Mouse (Mus musculus) lung, embryonic 14.5 days (tissue): ENCODE results near the gene Gpx4. TPM values are rescaled to one million over a fixed set of nuclear protein-coding genes. Genes with fewer than 3 reads are reported as not detected.

ENCODE experiments used
- ATAC-seq: fragments of 200-750 bp; cut with Nextera tagmentation; 2 replicates; pipeline ENCODE4 v1.8.0; 2017; ENCODE audit warnings: mild to moderate bottlenecking, moderate TSS enrichment, moderate library complexity; ENCODE audit not compliant: insufficient read depth
- DNase-seq: peaks from one replicate; pipeline ENCODE4 v3.0.0-alpha.2; 2015
- H3K27ac ChIP-seq: fragments of 300-500 bp; sonication (generic); 2 replicates; pipeline ENCODE4 v1.5.1; 2014; ENCODE audit warnings: low read depth, mild to moderate bottlenecking, moderate library complexity
- H3K27me3 ChIP-seq: fragments of 300-500 bp; sonication (generic); 2 replicates; pipeline ENCODE4 v1.6.1; 2014; ENCODE audit warnings: low read length, control low read depth; ENCODE audit not compliant: insufficient read depth
- H3K36me3 ChIP-seq: fragments of 300-500 bp; sonication (generic); 2 replicates; pipeline ENCODE4 v1.6.1; 2014; ENCODE audit warnings: control low read depth; ENCODE audit not compliant: insufficient read depth
- H3K4me1 ChIP-seq: fragments of 300-500 bp; sonication (generic); 2 replicates; pipeline ENCODE4 v1.6.1; 2014; ENCODE audit warnings: antibody characterized with exemption, control low read depth; ENCODE audit not compliant: insufficient read depth
- H3K4me2 ChIP-seq: fragments of 300-500 bp; sonication (generic); 2 replicates; pipeline ENCODE4 v1.6.1; 2014; ENCODE audit warnings: mild to moderate bottlenecking
- H3K4me3 ChIP-seq: fragments of 300-500 bp; sonication (generic); 2 replicates; pipeline ENCODE4 v1.5.1; 2014; ENCODE audit warnings: low read depth, low read length
- H3K9ac ChIP-seq: fragments of 300-500 bp; sonication (generic); 2 replicates; pipeline ENCODE4 v1.6.1; 2014
- H3K9me3 ChIP-seq: fragments of 300-500 bp; sonication (generic); 2 replicates; pipeline ENCODE4 v1.6.1; 2016; ENCODE audit warnings: low read depth, low read length, control low read depth
- CTCF ChIP-seq: IDR thresholded peaks from 2 replicates; pipeline ENCODE4 v1.5.1; 2016; ENCODE audit warnings: antibody characterized with exemption, low read depth
- WGBS: fragments of 180-500 bp; shearing (Covaris S2); extraction: QIAGEN DNeasy Blood & Tissue Kit; methylation state at CpG from one replicate; pipeline ENCODE4 v1.1.7; 2014; 5-methylcytosine and 5-hydroxymethylcytosine counted together
- polyA plus RNA-seq: library from polyadenylated mRNA; unstranded; fragments of >200 nt; fragmentation: Nextera tagmentation; extraction: Ambion mirVana; gene quantifications from 2 replicates; pipeline ENCODE4 v1.2.1, GENCODE M21; 2014

The Gpx4 gene
- polyA plus RNA-seq, 1 experiment from 2014 or later = 471 TPM

DNA sequence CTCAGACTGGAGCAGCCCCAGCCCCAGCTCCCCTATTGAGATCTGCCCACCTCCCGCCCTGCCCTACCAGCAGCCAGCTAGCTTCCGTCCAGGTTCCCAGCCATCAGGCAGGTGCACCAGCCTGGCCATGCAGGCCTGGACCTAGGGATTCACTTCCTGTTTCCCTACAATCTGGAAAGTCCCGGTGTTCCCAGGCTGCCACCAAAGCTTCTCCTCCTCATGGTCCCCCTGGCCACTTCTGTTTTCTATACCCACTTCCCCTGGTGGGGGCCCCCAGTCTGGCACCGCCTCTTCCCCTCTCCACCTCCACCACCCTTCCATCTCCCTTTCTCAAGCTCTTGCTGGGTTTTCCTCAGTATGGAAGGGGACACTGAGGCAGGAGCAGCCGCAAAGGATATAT, 58.5 kb downstream of the Gpx4 start, which contains the start of gene Sbno2:
TSS of gene Sbno2 (minus strand) at position 112 of the 400 bp plus-strand sequence.
- Histone ChIP-seq H3K4me1 (peaks cover 9% of the 10 kb centered on the region), H3K4me3 (no peak within 1 kb of the TSS), H3K9me3 (no peaks in the 10 kb centered on the region), H3K27me3 (no peaks in the 10 kb centered on the region), H3K27ac (no peak within 1 kb of the TSS), H3K9ac (peak within 1 kb of the TSS; percentile 29; the same call in 1 of the 2 replicates), H3K4me2 (no peak within 1 kb of the TSS), H3K36me3 (no peaks in the 10 kb centered on the region)
- 60% methylated on average over 5 of the region's 5 CpGs for WGBS
- no peak for TF ChIP-seq CTCF
- ATAC-seq (no peak), DNase-seq (no peak)

GRCm38 (mm10) chr10:80105926-80106325, 59.0 kb downstream of the Gpx4 start:
- peak overlapping the region; percentile 29; the same call in 1 of the 2 replicates for H3K9ac ChIP-seq
- H3K27me3 ChIP-seq = no peaks in the 10 kb centered on the region
- H3K4me3 ChIP-seq = no peak overlapping the region
- ATAC-seq (no peak), DNase-seq (no peak)
- H3K4me2 ChIP-seq = no peak overlapping the region
- no peaks in the 10 kb centered on the region for H3K9me3 ChIP-seq
- H3K27ac ChIP-seq = no peak overlapping the region
- WGBS = 57% methylated on average over 5 of the region's 5 CpGs
- H3K4me1 ChIP-seq = peaks cover 7% of the 10 kb centered on the region
- no peaks in the 10 kb centered on the region for H3K36me3 ChIP-seq
- no peak for TF ChIP-seq CTCF

Other genes with a start within 250 kb of the Gpx4 start
- gene Misp, start 226.2 kb upstream of the Gpx4 start, polyA plus RNA-seq = 5.0 and 6.1 TPM in 2 replicates
- 355 and 366 TPM in 2 replicates for gene Ptbp1, start 192.7 kb upstream of the Gpx4 start, polyA plus RNA-seq
- gene Prtn3, start 172.7 kb upstream of the Gpx4 start, polyA plus RNA-seq = 3.5 and 3.7 TPM in 2 replicates
- gene Plppr3, start 172.5 kb upstream of the Gpx4 start, polyA plus RNA-seq = 31.3 and 37.4 TPM in 2 replicates
- gene Elane, start 160.9 kb upstream of the Gpx4 start, polyA plus RNA-seq = 0.18 and 0.26 TPM in 2 replicates
- not detected in 2 replicates for gene Cfd, start 156.3 kb upstream of the Gpx4 start, polyA plus RNA-seq
- gene Med16, start 138.2 kb upstream of the Gpx4 start, polyA plus RNA-seq = 55.5 and 58.7 TPM in 2 replicates
- 4.1 TPM in 1 of 2 replicates, not detected in the other for gene Gm26602, start 136.3 kb upstream of the Gpx4 start, polyA plus RNA-seq
- 0.70 and 1.2 TPM in 2 replicates for gene Kiss1r, start 130.2 kb upstream of the Gpx4 start, polyA plus RNA-seq
- gene R3hdm4, start 126.0 kb upstream of the Gpx4 start, polyA plus RNA-seq = 127 and 132 TPM in 2 replicates
- gene Arid3a, start 120.1 kb upstream of the Gpx4 start, polyA plus RNA-seq = 5.1 and 5.4 TPM in 2 replicates
- gene Wdr18, start 87.0 kb upstream of the Gpx4 start, polyA plus RNA-seq = 113 and 124 TPM in 2 replicates
- gene Grin3b, start 76.5 kb upstream of the Gpx4 start, polyA plus RNA-seq = 0.30 and 0.41 TPM in 2 replicates
- gene Tmem259, start 62.8 kb upstream of the Gpx4 start, polyA plus RNA-seq = 19.3 and 23.4 TPM in 2 replicates
- gene Cnn2, start 58.6 kb upstream of the Gpx4 start, polyA plus RNA-seq = 354 and 364 TPM in 2 replicates
- gene Abca7, start 50.7 kb upstream of the Gpx4 start, polyA plus RNA-seq = 3.0 and 3.5 TPM in 2 replicates
- 11.2 and 13.2 TPM in 2 replicates for gene Arhgap45, start 30.5 kb upstream of the Gpx4 start, polyA plus RNA-seq
- 240 and 258 TPM in 2 replicates for gene Polr2e, start 7.4 kb upstream of the Gpx4 start, polyA plus RNA-seq
- 13.9 and 16.3 TPM in 2 replicates for gene Sbno2, start 58.4 kb downstream of the Gpx4 start, polyA plus RNA-seq
- 28.7 and 29.7 TPM in 2 replicates for gene Stk11, start 68.6 kb downstream of the Gpx4 start, polyA plus RNA-seq
- 493 and 529 TPM in 2 replicates for gene Atp5d, start 91.5 kb downstream of the Gpx4 start, polyA plus RNA-seq
- gene Cbarp, start 93.7 kb downstream of the Gpx4 start, polyA plus RNA-seq = 3.8 and 5.5 TPM in 2 replicates
- gene Midn, start 101.1 kb downstream of the Gpx4 start, polyA plus RNA-seq = 32.6 and 34.2 TPM in 2 replicates
- gene Cirbp, start 118.8 kb downstream of the Gpx4 start, polyA plus RNA-seq = 71.8 and 71.9 TPM in 2 replicates
- 8.3 and 9.7 TPM in 2 replicates for gene 1600002K03Rik, start 125.8 kb downstream of the Gpx4 start, polyA plus RNA-seq
- 19.6 and 22.7 TPM in 2 replicates for gene Efna2, start 132.3 kb downstream of the Gpx4 start, polyA plus RNA-seq
- 56.8 and 63.4 TPM in 2 replicates for gene Mum1, start 179.3 kb downstream of the Gpx4 start, polyA plus RNA-seq
- 318 and 319 TPM in 2 replicates for gene Ndufs7, start 202.0 kb downstream of the Gpx4 start, polyA plus RNA-seq
- 26.8 and 29.4 TPM in 2 replicates for gene Gamt, start 213.8 kb downstream of the Gpx4 start, polyA plus RNA-seq
- gene Dazap1, start 214.3 kb downstream of the Gpx4 start, polyA plus RNA-seq = 44.9 and 49.3 TPM in 2 replicates
- gene Rps15, start 245.3 kb downstream of the Gpx4 start, polyA plus RNA-seq = 1,192 and 1,202 TPM in 2 replicates
- gene Apc2, start 248.8 kb downstream of the Gpx4 start, polyA plus RNA-seq = 0.62 and 0.96 TPM in 2 replicates